Mouse (Mus musculus): ENCODE measurements around the gene Sema4g. TPM values are rescaled to one million over a fixed set of nuclear protein-coding genes. Genes with fewer than 3 reads are reported as not detected.

Gene Sema4g
- polyA plus RNA-seq (2012; ENCODE audit: insufficient read depth, insufficient read length, missing spikeins) = 0.25 TPM in 1 of 2 replicates, not detected in the other

GRCm38 (mm10) chr19:44988831-44989566 is at the start of gene Sema4g:
Gene Sema4g, plus strand, starts transcription at chr19:44989101.
- peaks cover 15% of the 10 kb centered on the region for H3K4me1 ChIP-seq (ENCODE audit: control insufficient read depth, insufficient read depth, low read length)
- H3K27ac ChIP-seq (ENCODE audit: insufficient read depth, low read depth, low read length) = no peak within 1 kb of the TSS
- TF ChIP-seq POLR2A (IDR thresholded peaks at IDR 0.05; ENCODE audit: borderline replicate concordance, low read depth, low read length) (no peak), CTCF (IDR thresholded peaks at IDR 0.05; ENCODE audit: low read depth, low read length) (no peak)
- peak within 1 kb of the TSS; percentile 38 for H3K4me3 ChIP-seq (ENCODE audit: insufficient read depth, low read length)

- H3K4me3 ChIP-seq (ENCODE audit: insufficient read depth, low read length) = no peak overlapping the region
- no peaks in the 10 kb centered on the region for H3K4me1 ChIP-seq (ENCODE audit: control insufficient read depth, insufficient read depth, low read length)
- TF ChIP-seq POLR2A (IDR thresholded peaks at IDR 0.05; ENCODE audit: borderline replicate concordance, low read depth, low read length) = no peak
- TF ChIP-seq CTCF (IDR thresholded peaks at IDR 0.05; ENCODE audit: low read depth, low read length) = no peak
- H3K27ac ChIP-seq (ENCODE audit: insufficient read depth, low read depth, low read length) = no peak overlapping the region
Observed at GRCm38 (mm10) chr19:44959633-44960032, 29.3 kb upstream of the Sema4g start.

GRCm38 (mm10) chr19:44965978-44966377 is 22.9 kb upstream of the Sema4g start:
- no peak overlapping the region for H3K27ac ChIP-seq (ENCODE audit: insufficient read depth, low read depth, low read length)
- peaks cover 4% of the 10 kb centered on the region for H3K4me1 ChIP-seq (ENCODE audit: control insufficient read depth, insufficient read depth, low read length)
- no peak overlapping the region for H3K4me3 ChIP-seq (ENCODE audit: insufficient read depth, low read length)
- TF ChIP-seq CTCF (IDR thresholded peaks at IDR 0.05; ENCODE audit: low read depth, low read length) = no peak
- TF ChIP-seq POLR2A (IDR thresholded peaks at IDR 0.05; ENCODE audit: borderline replicate concordance, low read depth, low read length) = no peak

DNA sequence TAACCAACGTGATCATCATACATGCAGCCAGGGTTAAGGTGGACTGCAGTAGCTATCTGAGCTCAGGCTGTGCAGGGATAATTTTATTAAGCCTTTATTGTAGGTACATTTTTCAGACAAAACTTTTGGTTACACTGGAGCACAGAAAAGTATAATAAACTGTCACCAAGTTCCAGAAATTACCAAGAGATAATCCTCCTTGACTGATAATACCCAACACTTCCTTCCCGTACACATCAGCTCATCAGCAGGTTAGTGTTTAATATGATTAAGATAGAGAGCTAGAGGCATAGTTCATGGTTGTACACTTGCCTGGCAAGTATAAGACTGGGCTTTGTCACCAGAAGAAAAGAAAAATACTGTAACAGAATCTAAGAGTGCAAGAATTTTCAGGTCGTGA is 20.6 kb upstream of the Sema4g start:
- Histone ChIP-seq H3K27ac (ENCODE audit: insufficient read depth, low read depth, low read length) (no peak overlapping the region), H3K4me1 (ENCODE audit: control insufficient read depth, insufficient read depth, low read length) (peaks cover 4% of the 10 kb centered on the region), H3K4me3 (ENCODE audit: insufficient read depth, low read length) (no peak overlapping the region)
- no peak for TF ChIP-seq CTCF (IDR thresholded peaks at IDR 0.05; ENCODE audit: low read depth, low read length)
- no peak for TF ChIP-seq POLR2A (IDR thresholded peaks at IDR 0.05; ENCODE audit: borderline replicate concordance, low read depth, low read length)

DNA sequence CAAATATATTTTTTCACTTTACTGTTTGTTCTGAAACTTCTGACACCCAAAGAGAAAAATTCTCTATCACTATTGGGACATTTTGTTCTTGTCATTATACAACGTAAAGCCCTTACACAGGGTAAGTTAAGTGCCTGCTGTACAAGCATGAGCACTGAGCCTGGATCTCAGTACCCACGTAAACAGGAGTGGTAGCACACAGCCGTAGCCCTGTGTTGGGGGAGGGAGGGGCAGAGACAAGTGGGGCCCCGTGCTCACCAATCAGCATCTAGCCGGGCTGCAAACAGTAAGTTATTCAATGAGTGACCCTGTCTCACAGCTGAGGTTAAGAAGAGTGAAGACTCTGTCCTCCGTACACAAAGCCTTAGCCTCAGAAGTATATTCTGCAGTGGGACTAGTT is 12.3 kb upstream of the Sema4g start:
- peaks cover 10% of the 10 kb centered on the region for H3K4me1 ChIP-seq (ENCODE audit: control insufficient read depth, insufficient read depth, low read length)
- TF ChIP-seq CTCF (IDR thresholded peaks at IDR 0.05; ENCODE audit: low read depth, low read length) (no peak), POLR2A (IDR thresholded peaks at IDR 0.05; ENCODE audit: borderline replicate concordance, low read depth, low read length) (no peak)
- no peak overlapping the region for H3K27ac ChIP-seq (ENCODE audit: insufficient read depth, low read depth, low read length)
- no peak overlapping the region for H3K4me3 ChIP-seq (ENCODE audit: insufficient read depth, low read length)

DNA sequence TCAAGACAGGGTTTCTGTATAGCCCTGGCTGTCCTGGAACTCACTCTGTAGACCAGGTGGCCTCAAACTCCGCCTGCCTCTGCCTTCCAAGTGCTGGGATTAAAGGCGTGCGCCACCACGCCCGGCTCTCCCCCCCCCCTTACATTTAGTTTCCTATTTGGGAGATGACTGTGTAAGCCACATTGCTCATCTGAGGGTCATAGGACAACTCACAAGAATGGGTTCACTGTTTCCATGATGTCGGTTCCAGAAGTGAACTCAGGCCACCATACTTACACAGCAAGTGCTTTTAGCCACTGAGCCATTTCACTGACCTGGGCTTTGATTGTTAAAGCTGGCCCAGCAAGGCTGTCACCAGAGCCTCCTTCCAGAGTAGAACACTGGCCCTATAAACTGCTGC is 11.8 kb upstream of the Sema4g start:
- H3K27ac ChIP-seq (ENCODE audit: insufficient read depth, low read depth, low read length) = no peak overlapping the region
- H3K4me1 ChIP-seq (ENCODE audit: control insufficient read depth, insufficient read depth, low read length) = peaks cover 14% of the 10 kb centered on the region
- H3K4me3 ChIP-seq (ENCODE audit: insufficient read depth, low read length) = no peak overlapping the region
- no peak for TF ChIP-seq CTCF (IDR thresholded peaks at IDR 0.05; ENCODE audit: low read depth, low read length)
- no peak for TF ChIP-seq POLR2A (IDR thresholded peaks at IDR 0.05; ENCODE audit: borderline replicate concordance, low read depth, low read length)

DNA sequence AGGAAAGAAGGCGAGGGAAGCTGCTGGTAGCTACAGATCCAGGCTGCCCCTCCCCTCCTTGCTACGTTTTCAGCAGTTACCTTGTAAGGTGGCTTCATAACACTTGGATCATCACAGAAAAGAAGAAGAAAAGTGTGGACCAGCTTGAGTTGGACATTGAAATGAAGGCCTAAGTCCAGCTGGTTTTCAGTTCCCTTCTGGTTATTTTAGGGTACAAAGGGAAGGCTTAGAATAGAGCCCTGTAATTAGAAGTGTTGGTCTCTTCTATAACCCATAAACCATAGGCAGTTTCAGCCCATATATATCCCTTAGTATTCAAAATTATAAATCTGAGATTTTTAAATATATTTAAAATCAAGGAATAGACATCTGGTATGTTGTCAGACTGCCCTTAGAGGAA is 8.1 kb upstream of the Sema4g start:
- H3K4me3 ChIP-seq (ENCODE audit: insufficient read depth, low read length) = no peak overlapping the region
- H3K4me1 ChIP-seq (ENCODE audit: control insufficient read depth, insufficient read depth, low read length) = peaks cover 27% of the 10 kb centered on the region
- no peak for TF ChIP-seq CTCF (IDR thresholded peaks at IDR 0.05; ENCODE audit: low read depth, low read length)
- no peak for TF ChIP-seq POLR2A (IDR thresholded peaks at IDR 0.05; ENCODE audit: borderline replicate concordance, low read depth, low read length)
- H3K27ac ChIP-seq (ENCODE audit: insufficient read depth, low read depth, low read length) = peak overlapping the region; percentile 26

DNA sequence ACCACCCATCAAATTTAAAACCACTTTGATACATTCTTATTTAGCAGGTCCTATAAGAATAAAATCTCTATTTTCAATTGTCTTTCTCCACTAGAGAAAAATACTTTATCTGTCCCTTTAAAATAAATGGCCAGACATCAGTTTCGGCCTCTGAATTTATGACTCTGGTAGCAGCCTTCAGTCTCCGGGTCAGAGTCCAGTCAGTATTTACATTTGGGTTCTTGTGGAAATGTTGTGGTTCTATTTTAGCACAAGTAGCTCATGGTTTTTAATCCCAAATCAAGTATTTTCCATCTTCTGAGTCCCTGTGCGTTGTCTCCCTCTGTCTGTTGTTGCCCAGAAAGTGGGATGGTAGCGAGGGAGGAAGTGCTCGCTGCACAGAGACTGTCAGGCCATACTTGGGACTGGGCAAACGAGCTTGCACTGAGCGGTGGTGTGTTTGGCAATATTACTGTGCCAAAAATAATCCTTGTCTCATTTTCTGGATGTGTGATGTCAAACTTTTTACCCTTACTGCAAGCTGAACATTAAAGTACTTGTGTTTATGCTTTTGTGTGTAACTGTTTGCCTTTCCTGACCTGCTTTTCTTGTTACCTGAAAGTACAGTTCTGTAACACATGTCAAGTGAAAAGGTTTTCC is 6.3 kb upstream of the Sema4g start:
- no peak for TF ChIP-seq POLR2A (IDR thresholded peaks at IDR 0.05; ENCODE audit: borderline replicate concordance, low read depth, low read length)
- TF ChIP-seq CTCF (IDR thresholded peaks at IDR 0.05; ENCODE audit: low read depth, low read length) = no peak
- no peak overlapping the region for H3K4me3 ChIP-seq (ENCODE audit: insufficient read depth, low read length)
- peaks cover 38% of the 10 kb centered on the region for H3K4me1 ChIP-seq (ENCODE audit: control insufficient read depth, insufficient read depth, low read length)
- peak overlapping the region; percentile 67 for H3K27ac ChIP-seq (ENCODE audit: insufficient read depth, low read depth, low read length)

DNA sequence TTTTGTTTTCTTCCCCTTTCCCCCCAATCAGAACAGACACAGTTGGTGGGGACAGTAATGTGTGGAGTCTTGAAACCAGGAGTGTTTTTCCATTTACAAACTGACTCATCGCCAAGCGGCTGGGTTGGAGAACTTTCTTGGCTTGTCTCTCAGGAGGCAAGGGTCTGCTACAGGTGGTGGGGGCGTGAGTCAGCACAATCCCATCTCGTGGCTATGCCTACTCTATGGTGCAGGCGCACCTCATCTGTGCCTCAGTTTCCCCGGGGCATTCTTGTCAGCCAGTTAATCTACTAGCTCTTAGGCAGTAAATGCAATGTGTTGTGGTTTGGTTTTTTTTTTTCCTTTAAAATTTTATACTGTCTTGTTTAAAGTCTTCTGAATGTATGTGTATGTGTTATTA is 5.5 kb upstream of the Sema4g start:
- no peak for TF ChIP-seq POLR2A (IDR thresholded peaks at IDR 0.05; ENCODE audit: borderline replicate concordance, low read depth, low read length)
- TF ChIP-seq CTCF (IDR thresholded peaks at IDR 0.05; ENCODE audit: low read depth, low read length) = no peak
- H3K4me1 ChIP-seq (ENCODE audit: control insufficient read depth, insufficient read depth, low read length) = peaks cover 39% of the 10 kb centered on the region
- no peak overlapping the region for H3K4me3 ChIP-seq (ENCODE audit: insufficient read depth, low read length)
- H3K27ac ChIP-seq (ENCODE audit: insufficient read depth, low read depth, low read length) = no peak overlapping the region

DNA sequence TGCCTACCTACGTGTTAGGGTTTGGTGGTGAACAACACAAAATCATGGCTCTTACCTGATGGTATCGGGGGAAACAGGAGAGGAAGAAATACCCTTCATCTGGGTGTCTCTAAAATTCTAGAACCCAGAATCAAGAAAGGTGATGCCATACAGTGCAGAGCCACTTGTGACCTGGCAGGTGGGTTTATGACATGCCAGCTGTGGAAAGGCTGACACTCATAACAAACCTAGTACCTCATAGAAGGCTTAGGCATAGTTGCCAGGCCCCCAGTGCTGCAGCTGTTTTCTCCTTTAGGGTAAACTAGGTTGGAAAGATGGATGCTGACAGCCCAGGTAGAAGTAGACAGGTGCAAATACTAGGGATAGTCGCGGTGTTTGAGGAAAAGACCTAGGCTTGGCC is 4.5 kb upstream of the Sema4g start:
- TF ChIP-seq CTCF (IDR thresholded peaks at IDR 0.05; ENCODE audit: low read depth, low read length) (no peak), POLR2A (IDR thresholded peaks at IDR 0.05; ENCODE audit: borderline replicate concordance, low read depth, low read length) (no peak)
- Histone ChIP-seq H3K27ac (ENCODE audit: insufficient read depth, low read depth, low read length) (no peak overlapping the region), H3K4me1 (ENCODE audit: control insufficient read depth, insufficient read depth, low read length) (peaks cover 39% of the 10 kb centered on the region), H3K4me3 (ENCODE audit: insufficient read depth, low read length) (no peak overlapping the region)

Data from bone marrow macrophage, adult 2 months (primary cell).